Mouse (Mus musculus): ENCODE data around the gene Cic. TPM values are rescaled to one million over a fixed set of nuclear protein-coding genes. Genes with fewer than 3 reads are reported as not detected.

Cic gene
- 37.6 and 44.2 TPM in 2 replicates for polyA plus RNA-seq (2015; fragmentation: Nextera tagmentation; extraction: Ambion mirVana)

GRCm38 (mm10) chr7:25267301-25267750, at the start of gene Cic:
TSS of gene Cic (plus strand) at chr7:25267704.
- Histone ChIP-seq H3K9ac (replicated peaks) (peak within 1 kb of the TSS; percentile 88), H3K4me1 (replicated peaks) (peaks cover 28% of the 10 kb centered on the region), H3K36me3 (peaks cover 17% of the 10 kb centered on the region), H3K9me3 (no peaks in the 10 kb centered on the region), H3K4me2 (replicated peaks) (peak within 1 kb of the TSS; percentile 72), H3K27ac (peak within 1 kb of the TSS; percentile 91), H3K27me3 (0 out of 2 replicates have a peak, but pooled peaks cover 3% of the 10 kb centered on the region), H3K4me3 (replicated peaks) (peak within 1 kb of the TSS; percentile 77)
- 1% methylated on average over 29 of the region's 29 CpGs for WGBS
- ATAC-seq = peak; percentile 80

- Histone ChIP-seq H3K36me3 (peaks cover 27% of the 10 kb centered on the region), H3K9ac (replicated peaks) (peak overlapping the region; percentile 73), H3K4me1 (replicated peaks) (peaks cover 45% of the 10 kb centered on the region), H3K9me3 (no peaks in the 10 kb centered on the region), H3K4me2 (replicated peaks) (peak overlapping the region; percentile 88), H3K27ac (peak overlapping the region; percentile 74), H3K27me3 (no peaks in the 10 kb centered on the region), H3K4me3 (replicated peaks) (peak overlapping the region; percentile 64)
- peak; percentile 15 for ATAC-seq
- under 1% methylated on average over 53 of the region's 53 CpGs for WGBS
Observed at GRCm38 (mm10) chr7:25218705-25219415, 48.6 kb upstream of the Cic start.

GRCm38 (mm10) chr7:25219416-25219750, 48.1 kb upstream of the Cic start:
- Histone ChIP-seq H3K9me3 (no peaks in the 10 kb centered on the region), H3K27ac (peak overlapping the region; percentile 74; the same call in 1 of the 2 replicates), H3K4me3 (replicated peaks) (peak overlapping the region; percentile 64), H3K4me1 (replicated peaks) (peaks cover 45% of the 10 kb centered on the region), H3K27me3 (no peaks in the 10 kb centered on the region), H3K36me3 (peaks cover 29% of the 10 kb centered on the region), H3K9ac (replicated peaks) (peak overlapping the region; percentile 73), H3K4me2 (replicated peaks) (peak overlapping the region; percentile 88)
- WGBS = 0% methylated on average over 16 of the region's 16 CpGs
- peak; percentile 35 for ATAC-seq

GRCm38 (mm10) chr7:25219756-25220456, 47.6 kb upstream of the Cic start:
- H3K9me3 ChIP-seq = no peaks in the 10 kb centered on the region
- peak overlapping the region; percentile 74 for H3K27ac ChIP-seq
- no peaks in the 10 kb centered on the region for H3K27me3 ChIP-seq
- H3K9ac ChIP-seq (replicated peaks) = peak overlapping the region; percentile 73; the same call in 1 of the 2 replicates
- WGBS = 5% methylated on average over 31 of the region's 31 CpGs
- H3K36me3 ChIP-seq = peaks cover 32% of the 10 kb centered on the region
- peaks cover 45% of the 10 kb centered on the region for H3K4me1 ChIP-seq (replicated peaks)
- peak overlapping the region; percentile 64 for H3K4me3 ChIP-seq (replicated peaks)
- peak overlapping the region; percentile 88 for H3K4me2 ChIP-seq (replicated peaks)
- ATAC-seq = peak; percentile 59

DNA sequence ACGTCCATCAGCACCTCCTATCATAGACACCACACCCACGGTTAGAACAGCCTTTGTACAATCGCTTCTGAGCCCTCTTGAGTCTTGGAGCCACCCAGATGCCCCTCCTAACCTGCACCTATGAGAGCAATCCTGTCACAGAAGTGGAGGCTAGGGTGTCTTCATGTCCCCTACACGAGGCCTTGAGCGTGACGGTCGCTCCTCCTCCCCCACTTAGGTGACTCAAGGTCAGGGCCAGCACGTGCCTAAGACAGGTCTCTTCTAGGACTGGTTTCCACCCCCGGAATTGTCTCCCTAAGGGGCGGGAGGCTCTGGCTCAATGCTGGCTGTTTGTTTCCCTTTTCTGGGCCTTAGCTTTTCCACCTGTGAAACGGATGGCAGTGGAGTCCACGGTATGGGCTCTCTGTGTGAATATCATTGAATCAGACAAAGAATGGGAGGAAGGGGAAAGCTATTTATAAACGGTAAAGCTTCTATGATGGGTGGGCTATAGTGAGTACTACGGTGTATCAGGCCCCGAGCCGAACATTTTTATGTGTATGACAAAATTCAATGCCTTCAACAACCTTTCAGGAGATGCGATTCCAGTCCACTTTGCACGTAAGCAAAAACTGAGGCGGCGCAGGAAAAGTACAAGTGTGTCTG, 46.9 kb upstream of the Cic start, which contains the start of gene Dedd2:
Dedd2 (minus strand) TSS at position 159 of the 645 bp plus-strand sequence.
- WGBS = 7% methylated on average over 20 of the region's 20 CpGs
- no peaks in the 10 kb centered on the region for H3K27me3 ChIP-seq
- peak; percentile 4 for ATAC-seq

DNA sequence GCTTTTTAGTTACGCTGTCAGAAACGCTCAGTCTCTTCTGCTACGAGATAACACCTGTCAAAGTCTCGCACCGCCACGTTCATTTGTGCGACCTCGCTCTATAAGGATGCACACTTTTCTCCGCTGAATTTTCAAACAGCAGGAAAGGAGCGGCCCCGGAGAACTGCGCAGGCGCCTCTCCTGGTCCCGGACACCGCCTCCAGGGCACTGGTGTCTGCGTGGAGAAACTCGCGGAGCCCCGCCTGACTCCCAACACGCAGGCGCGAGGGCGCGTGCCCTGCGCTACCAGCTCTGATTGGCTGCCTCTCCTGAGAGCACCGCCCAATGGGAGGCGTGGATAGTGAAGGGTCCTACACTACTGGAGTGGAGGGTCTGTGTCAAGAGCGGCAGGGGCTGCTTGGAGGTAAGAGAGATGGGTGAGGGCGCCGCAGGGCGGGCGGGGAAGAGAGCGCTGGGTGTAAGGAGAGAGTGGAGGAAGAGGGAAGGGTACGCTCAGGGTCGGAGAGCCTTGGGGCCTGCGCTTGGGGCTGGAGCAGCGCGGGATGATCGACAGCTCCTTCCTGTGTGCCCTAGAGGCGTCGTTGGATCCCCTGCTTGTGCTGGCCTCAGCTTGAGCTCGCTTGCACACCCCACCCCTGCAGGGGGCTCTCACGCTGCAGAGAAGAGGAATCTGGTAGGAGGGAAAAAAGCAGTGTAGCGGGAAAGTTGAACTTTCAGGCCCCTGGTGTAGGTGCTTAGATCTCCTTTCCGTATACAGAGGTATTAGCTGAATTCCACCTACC, 46.2 kb upstream of the Cic start, which contains the start of gene Zfp526:
Zfp526 (plus strand) TSS at position 324 of the 782 bp plus-strand sequence.
- peak; percentile 97 for ATAC-seq
- Histone ChIP-seq H3K27ac (peak within 1 kb of the TSS; percentile 87), H3K9ac (replicated peaks) (peak within 1 kb of the TSS; percentile 76), H3K27me3 (no peaks in the 10 kb centered on the region), H3K4me1 (replicated peaks) (peaks cover 45% of the 10 kb centered on the region), H3K9me3 (no peaks in the 10 kb centered on the region), H3K4me3 (replicated peaks) (peak within 1 kb of the TSS; percentile 64), H3K36me3 (peaks cover 38% of the 10 kb centered on the region), H3K4me2 (replicated peaks) (peak within 1 kb of the TSS; percentile 88)
- WGBS = under 1% methylated on average over 44 of the region's 45 CpGs

More for the DNA sequence above, 46.9 kb upstream of the Cic start, which contains the start of gene Dedd2:
- peak within 1 kb of the TSS; percentile 88 for H3K4me2 ChIP-seq (replicated peaks)
- peak within 1 kb of the TSS; percentile 87 for H3K27ac ChIP-seq
- peaks cover 45% of the 10 kb centered on the region for H3K4me1 ChIP-seq (replicated peaks)
- H3K9me3 ChIP-seq = no peaks in the 10 kb centered on the region
- peak within 1 kb of the TSS; percentile 64 for H3K4me3 ChIP-seq (replicated peaks)
- peaks cover 32% of the 10 kb centered on the region for H3K36me3 ChIP-seq
- H3K9ac ChIP-seq (replicated peaks) = peak within 1 kb of the TSS; percentile 76

DNA sequence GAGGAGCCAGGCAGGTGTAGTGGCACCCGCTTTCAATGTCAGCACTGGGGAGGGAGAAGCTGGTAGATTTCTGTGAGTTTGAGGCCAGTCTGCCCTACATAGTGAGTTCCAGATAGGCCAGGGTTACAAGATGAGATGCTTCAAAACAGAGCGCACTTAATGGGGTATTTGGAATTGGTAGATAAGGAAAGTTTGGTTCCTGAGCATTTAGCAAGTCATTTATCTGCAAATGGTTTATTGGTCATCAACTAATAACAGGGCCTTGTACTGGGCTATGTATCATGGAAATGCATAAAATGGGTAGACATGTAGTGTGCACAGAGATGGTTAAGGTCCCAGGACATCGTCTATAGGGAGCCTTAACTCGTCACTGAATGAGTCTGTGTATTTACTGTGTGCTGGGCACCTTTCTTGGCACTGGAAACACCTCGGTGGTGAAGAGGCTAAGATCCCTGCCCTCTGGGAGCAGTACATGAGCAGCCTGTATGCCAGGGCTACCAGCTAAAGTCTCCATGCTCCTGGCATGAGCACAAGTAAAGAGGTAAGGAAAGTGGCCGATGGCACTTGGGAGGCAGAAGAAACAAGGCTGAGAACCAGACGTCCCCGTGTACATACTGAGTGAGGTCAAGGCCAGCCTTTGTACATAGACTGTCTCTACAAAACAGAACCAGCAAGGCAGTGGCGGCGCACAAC, 45.1 kb upstream of the Cic start:
- ATAC-seq = no peak
- Histone ChIP-seq H3K27me3 (no peaks in the 10 kb centered on the region), H3K27ac (no peak overlapping the region), H3K4me2 (replicated peaks) (peak overlapping the region; percentile 88), H3K9ac (replicated peaks) (peak overlapping the region; percentile 76), H3K4me1 (replicated peaks) (peaks cover 45% of the 10 kb centered on the region), H3K9me3 (no peaks in the 10 kb centered on the region), H3K36me3 (peaks cover 45% of the 10 kb centered on the region), H3K4me3 (replicated peaks) (peak overlapping the region; percentile 64)
- WGBS = 86% methylated on average over 10 of the region's 10 CpGs

DNA sequence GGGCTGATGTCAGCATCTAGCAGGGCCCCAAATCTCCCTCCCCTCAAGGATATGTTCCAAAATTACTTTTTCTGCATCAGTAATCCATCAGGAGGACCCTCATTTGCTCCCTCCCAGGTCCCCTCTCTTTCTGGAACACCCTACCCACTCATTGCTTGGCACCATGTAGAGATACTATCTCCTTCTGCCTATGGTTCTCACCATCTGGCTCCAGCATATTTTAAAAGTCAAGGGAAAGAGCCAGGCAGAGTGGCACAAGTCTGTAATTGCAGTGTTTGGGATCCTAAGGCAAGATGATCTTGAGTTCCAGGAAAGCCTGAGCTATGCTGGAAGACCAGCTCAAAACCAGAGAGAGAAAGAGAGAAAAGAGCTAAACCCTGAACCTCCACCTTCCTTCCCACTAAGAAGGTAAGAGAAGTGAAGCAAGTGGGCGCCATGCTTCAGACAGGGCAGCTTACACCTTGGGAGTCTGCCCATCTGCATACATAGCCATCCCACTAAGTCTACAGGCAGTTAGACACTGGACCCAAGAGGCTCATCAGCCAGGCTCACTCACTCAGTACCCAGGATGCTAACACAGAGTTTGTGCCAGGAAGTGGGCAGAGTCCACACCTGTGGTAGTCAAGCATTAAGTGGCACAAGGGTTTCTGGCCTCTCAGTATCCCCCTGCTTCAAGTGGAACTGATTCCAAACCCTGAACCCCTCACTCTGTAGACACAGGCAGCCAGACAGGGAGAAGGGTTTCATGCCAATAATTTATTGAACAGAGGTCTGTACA, 39.8 kb upstream of the Cic start:
- no peak for ATAC-seq
- Histone ChIP-seq H3K36me3 (peaks cover 95% of the 10 kb centered on the region), H3K9me3 (no peaks in the 10 kb centered on the region), H3K4me3 (replicated peaks) (no peak overlapping the region), H3K4me2 (replicated peaks) (no peak overlapping the region), H3K9ac (replicated peaks) (no peak overlapping the region), H3K4me1 (replicated peaks) (peaks cover 3% of the 10 kb centered on the region), H3K27ac (no peak overlapping the region), H3K27me3 (no peaks in the 10 kb centered on the region)
- whole genome bisulfite sequencing = 100% methylated on average over 1 of the region's 1 CpGs

DNA sequence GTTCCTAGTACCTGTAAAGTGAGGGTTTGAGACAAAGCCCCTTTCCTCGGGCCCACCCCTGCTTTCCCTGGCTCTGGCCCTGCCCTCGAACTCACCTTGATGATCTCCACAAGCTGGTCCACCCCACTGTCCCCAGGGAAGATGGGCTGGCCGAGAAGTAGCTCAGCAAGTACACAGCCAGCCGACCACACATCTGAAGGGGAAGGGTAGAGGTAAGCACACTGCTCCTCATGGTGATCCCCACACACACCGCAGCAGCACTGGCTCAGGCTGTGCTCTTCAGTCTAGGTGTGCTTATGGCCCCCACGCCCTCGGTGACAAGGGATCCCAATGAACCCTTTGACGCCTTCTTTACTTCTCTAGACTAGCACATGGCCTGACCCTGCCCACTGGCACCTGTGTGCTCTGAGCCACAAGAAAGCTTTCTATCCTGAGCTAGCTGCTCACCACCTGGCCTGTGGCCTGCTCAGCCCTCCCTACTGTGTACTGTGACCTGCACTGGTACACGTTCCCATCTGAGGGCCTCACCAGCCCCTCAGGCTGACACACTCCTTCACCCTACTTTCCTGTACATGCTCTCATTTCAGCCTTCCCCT, 36.7 kb upstream of the Cic start:
- Histone ChIP-seq H3K4me1 (replicated peaks) (peaks cover 15% of the 10 kb centered on the region), H3K36me3 (peaks cover 93% of the 10 kb centered on the region), H3K9ac (replicated peaks) (no peak overlapping the region; the same call in 1 of the 2 replicates), H3K4me3 (replicated peaks) (no peak overlapping the region), H3K4me2 (replicated peaks) (no peak overlapping the region), H3K27me3 (no peaks in the 10 kb centered on the region), H3K9me3 (no peaks in the 10 kb centered on the region), H3K27ac (no peak overlapping the region)
- WGBS = 92% methylated on average over 9 of the region's 9 CpGs
- ATAC-seq = no peak

DNA sequence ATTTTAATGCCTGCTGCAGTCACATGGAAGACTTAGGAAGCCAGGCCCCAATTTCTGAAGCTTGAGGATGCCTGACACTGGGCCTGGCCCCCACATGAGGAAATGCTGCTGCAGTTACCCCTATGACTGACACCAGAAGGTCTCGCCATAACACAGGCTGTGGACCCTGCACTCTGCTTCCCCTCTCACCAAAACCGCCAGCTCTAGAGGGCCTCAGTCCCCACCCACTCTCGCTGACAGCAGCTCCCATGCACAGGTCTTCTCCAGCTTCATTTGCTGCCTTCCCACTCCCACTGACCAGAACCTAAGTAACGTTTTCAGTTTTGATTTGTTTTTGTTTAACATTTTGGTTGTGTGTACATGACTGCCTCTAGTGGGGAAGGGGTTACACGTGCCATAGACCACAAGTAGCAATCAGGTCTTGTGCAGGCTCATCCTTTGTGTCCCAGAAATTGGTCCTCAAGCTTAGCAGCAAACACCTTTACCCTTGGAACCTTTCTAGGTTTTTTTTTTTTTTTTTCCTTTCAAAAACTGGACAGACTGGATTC, 35.3 kb upstream of the Cic start:
- Histone ChIP-seq H3K4me1 (replicated peaks) (peaks cover 27% of the 10 kb centered on the region), H3K27ac (no peak overlapping the region), H3K4me2 (replicated peaks) (no peak overlapping the region), H3K27me3 (no peaks in the 10 kb centered on the region), H3K9me3 (no peaks in the 10 kb centered on the region), H3K9ac (replicated peaks) (no peak overlapping the region), H3K4me3 (replicated peaks) (no peak overlapping the region), H3K36me3 (peaks cover 80% of the 10 kb centered on the region)
- WGBS = 61% methylated on average over 5 of the region's 5 CpGs
- ATAC-seq = no peak
